Mouse (Mus musculus): Measurements from ENCODE around the gene Med17. TPM values are rescaled to one million over a fixed set of nuclear protein-coding genes. Genes with fewer than 3 reads are reported as not detected.

The Med17 gene
- 52.7 TPM for polyA plus RNA-seq (2017; shearing (Covaris generic))

DNA sequence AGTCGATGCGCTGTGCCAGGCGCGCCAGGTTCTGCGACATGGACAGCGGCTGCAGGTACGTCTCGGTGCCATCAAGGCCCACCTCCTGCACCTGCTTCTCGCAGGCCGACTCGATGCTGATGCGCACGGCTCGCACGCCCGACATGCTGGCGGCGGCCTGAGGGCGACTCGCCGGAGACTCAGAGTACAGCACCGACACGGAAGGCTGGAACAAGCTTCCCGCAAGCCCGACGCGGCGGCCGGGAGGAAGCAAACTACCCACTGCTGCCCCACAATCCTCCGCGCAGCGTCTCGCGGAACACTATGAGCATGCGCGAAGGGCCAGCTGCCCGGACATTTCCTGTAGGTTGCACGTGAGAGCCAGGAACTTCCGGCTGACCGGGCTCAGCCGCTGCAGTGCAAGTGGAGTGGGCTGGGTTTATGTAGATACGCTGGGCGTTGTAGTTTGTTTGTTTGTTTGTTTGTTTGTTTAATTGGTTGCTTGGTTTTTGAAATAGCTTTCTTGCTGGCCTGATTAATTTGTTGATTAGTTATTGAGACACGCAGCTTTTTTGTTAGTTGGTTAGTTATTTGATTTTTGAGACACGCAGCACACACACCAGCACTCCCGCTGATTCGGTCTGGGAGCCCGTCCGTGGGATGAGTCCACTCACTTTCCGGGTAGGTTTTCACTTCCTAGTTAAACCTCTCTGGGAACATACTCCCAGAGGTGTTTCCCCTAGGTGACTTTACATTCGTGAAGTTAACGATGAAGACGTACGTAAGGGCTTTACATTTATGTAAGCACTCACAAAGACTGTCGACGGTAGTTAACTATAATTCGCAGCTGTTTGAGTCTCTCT, at the start of gene Med17:
Gene Med17 (minus strand): TSS at position 283 of the 842 bp plus-strand sequence.

DNA sequence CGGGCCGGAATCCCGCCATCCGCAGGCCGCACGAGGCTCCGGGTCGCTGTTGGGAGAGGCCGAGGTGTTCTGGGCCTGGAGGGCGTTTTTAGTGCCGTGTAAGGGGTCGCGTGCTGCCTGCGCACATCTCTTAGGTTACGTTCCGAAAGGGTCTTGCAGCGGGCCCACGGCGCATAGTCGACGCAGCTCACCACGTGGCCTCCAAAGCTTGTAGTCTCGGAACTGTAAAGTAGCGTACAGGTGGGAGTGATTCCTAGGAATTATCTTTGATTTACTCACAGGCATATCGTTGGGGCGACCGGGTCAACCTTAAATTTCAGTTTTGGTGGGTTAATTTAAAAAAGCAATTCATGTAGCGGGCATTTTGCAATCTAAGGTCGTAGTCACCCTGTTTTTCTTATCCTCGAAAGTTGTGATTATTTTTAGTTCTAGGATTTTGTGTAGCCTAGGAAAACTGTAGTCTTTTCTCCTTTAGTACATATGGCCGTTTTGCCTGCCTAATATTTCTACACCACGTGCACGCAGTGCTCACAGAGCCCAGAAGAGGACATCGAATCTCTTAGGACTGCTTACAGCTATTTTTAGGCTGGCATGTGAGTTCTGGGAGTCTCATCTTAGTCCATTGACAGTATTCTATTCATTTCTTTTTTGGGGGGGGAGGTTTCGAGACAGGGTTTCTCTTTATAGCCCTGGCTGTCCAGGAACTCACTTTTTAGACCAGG, 26.8 kb upstream of the Med17 start, which contains the start of gene 4931406C07Rik:
Gene 4931406C07Rik (minus strand): TSS at position 51 of the 722 bp plus-strand sequence.

DNA sequence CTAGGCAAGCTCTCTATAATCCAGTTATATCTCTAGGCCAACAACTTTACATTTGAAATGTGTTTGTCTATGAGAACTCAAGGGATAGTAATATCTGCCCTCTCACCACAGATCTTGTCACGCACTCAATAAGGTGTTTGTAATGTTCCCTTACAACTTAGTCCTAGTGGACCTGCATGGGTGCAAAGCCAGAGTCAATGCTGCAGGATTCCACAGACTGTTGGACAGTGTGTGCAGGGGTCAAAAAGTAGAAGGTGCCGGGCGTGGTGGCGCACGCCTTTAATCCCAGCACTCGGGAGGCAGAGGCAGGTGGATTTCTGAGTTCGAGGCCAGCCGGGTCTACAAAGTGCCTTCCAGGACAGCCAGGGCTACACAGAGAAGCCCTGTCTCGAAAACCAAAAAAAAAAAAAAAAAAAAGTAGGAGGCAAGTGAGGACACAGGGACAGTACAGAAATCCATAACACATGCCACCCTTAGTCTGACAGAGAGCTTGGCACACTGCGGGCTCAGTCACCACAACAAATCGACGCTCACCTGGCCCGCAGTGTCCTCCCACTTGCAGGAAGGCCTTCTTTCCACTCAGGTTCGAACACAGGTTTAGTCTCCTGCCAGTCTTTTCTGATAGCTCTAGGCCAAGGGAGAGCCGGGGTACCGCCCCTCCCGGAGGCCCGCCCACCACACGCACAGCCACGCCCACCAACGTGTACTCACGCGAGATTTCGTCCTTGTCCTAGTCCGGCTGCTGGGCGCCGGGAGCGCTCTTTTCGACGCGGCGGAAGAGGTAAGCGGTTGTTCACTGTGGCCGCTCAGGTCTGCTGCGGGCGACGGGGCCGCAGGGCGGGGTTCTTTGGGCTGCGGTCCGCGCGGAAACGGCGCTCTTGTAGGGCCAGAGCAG, 26.0 kb upstream of the Med17 start, which contains the start of gene Taf1d:
Gene Taf1d (plus strand): TSS at position 712 of the 895 bp plus-strand sequence.

DNA sequence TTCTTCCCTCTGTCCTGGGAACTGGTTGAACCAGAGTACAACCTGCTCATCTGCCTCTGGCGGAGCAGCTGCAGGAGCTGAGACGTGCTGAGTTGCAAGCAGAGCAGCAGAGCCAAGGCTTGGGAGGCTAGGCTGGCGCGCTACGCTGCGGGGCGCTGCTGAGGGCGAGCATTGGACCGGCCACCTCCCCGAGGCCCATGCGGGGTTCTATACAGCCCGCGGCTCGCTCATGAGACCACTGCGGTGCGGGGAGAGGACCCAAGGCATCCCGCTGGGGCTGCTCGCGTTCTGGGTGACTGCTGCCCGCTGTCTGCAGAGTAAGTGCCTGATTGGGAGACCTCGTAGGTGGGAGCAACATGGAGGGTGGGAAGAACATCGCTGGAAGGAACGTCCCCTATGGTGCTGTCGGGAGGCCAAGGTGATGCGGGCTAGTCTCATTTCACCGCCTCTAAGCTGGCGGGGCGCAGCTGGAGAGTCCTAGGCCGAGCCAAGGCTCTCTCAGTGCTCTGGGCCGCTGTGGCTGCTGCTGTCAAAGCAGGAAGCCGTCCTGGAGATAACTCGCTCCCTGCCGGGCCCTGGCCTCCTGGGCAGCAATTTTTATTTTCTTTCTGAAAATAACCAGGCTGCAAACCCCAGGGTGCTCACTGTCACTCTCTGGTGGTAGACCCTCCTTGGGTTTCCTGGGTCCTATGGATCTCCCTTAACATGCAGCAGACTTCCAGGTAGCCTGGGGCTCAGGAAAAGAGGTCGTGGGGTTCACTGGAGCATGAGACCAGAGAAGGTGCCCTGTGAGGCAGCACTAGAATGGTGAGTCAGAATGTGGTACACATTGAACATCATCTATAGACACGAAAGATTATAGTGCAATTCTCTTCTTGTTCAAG, 40.4 kb downstream of the Med17 start, which contains the start of gene Vstm5:
Gene Vstm5 (plus strand): TSS at position 4 of the 884 bp plus-strand sequence.

Other genes with a start within 250 kb of the Med17 start
- 22.2 TPM for gene Panx1, start 234.5 kb downstream of the Med17 start, polyA plus RNA-seq (2017; shearing (Covaris generic))
- gene Hephl1, start 167.8 kb downstream of the Med17 start, polyA plus RNA-seq (2017; shearing (Covaris generic)), result not detected
- gene Vstm5, start 40.9 kb downstream of the Med17 start, polyA plus RNA-seq (2017; shearing (Covaris generic)), result not detected
- gene Taf1d, start 26.3 kb upstream of the Med17 start, polyA plus RNA-seq (2017; shearing (Covaris generic)), result 95.6 TPM
- 3.7 TPM for gene 4931406C07Rik, start 26.5 kb upstream of the Med17 start, polyA plus RNA-seq (2017; shearing (Covaris generic))
- gene Cep295, start 77.9 kb upstream of the Med17 start, polyA plus RNA-seq (2017; shearing (Covaris generic)), result 27.7 TPM
- gene Smco4, start 213.5 kb upstream of the Med17 start, polyA plus RNA-seq (2017; shearing (Covaris generic)), result 29.8 TPM

Data from CD4-positive, CD25-positive, alpha-beta regulatory T cell, adult 9 weeks (primary cell).